Comparison of ENCODE assay signal across 15 mouse cellular contexts in the genomic region with DNA sequence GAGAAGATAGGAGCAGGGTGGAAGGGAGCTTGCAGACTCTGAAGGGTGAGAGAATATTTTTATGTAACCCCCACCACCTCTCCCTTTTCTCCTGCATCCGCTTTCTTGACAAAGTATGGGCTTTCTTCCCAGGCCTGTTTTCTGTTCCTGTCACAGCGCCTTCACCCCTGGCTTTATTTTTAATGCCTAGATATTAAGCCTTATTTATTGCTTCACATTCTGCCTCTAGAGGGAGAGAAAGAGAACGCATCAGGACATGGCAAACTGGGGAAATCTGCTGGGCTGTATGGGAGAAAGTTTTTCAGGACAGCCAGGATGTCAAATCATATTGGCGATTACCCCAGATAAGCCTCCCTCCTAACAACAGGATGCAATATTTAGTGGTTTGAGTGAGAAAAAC. TPM values are rescaled to one million over a fixed set of nuclear protein-coding genes. Genes with fewer than 3 reads are reported as not detected.
DNase-seq lines count a peak whose midpoint lies in the region; ATAC-seq and TF ChIP-seq lines count a peak whose summit lies in the region.
"Had no signal": no experiment of that assay in that cellular context is flagged by ENCODE, and none has a peak within 500 bp of the region (broad histone marks: within the 10 kb centered on the region; RNA-seq: fewer than 3 reads in every experiment).

No protein-coding gene starts in this region.

- TF ChIP-seq CTCF in lung, embryonic 14.5 days (IDR thresholded peaks at IDR 0.05; ENCODE audit: low read depth) = peak; percentile 47

- no peaks in the 10 kb centered on the region for H3K36me3 ChIP-seq in hindbrain, embryonic 12.5 days
- no peaks in the 10 kb centered on the region for H3K36me3 ChIP-seq in hindbrain, embryonic 14.5 days (replicated peaks; ENCODE audit: control insufficient read depth, insufficient read depth)
- H3K36me3 ChIP-seq in lung, embryonic 14.5 days (ENCODE audit: insufficient read depth) = no peaks in the 10 kb centered on the region
- H3K36me3 ChIP-seq: hindbrain, embryonic 15.5 days; neural tube, embryonic 13.5 days had no signal

- H3K9ac ChIP-seq in hindbrain, embryonic 12.5 days = no peak overlapping the region
- no peak overlapping the region for H3K9ac ChIP-seq in hindbrain, embryonic 14.5 days
- H3K9ac ChIP-seq in lung, embryonic 14.5 days = no peak overlapping the region
- H3K9ac ChIP-seq: hindbrain, embryonic 15.5 days; neural tube, embryonic 13.5 days had no signal

- 0 out of 2 replicates have a peak overlapping the region, but pooled peaks have one; percentile 4 for H3K27ac ChIP-seq in hindbrain, embryonic 12.5 days
- no peak overlapping the region for H3K27ac ChIP-seq in hindbrain, embryonic 14.5 days
- H3K27ac ChIP-seq in lung, embryonic 14.5 days (ENCODE audit: low read depth) = no peak overlapping the region
- H3K27ac ChIP-seq: hindbrain, embryonic 15.5 days; neural tube, embryonic 13.5 days had no signal

- no peak for DNase-seq in hindbrain, embryonic 14.5 days (ENCODE audit: low spot score)
- peak; percentile 66 for DNase-seq in lung, embryonic 14.5 days
- DNase-seq in lung, postnatal 10 days = no peak
- peak; percentile 18 for DNase-seq in brain, adult 2 months (ENCODE audit: low read depth, low spot score)
- DNase-seq in kidney, postnatal 10 days = peak; percentile 45
- DNase-seq in cerebellum, postnatal 10 days = no peak
- DNase-seq: adrenal gland, adult 8-10 months; layer of hippocampus, adult 9-11 months; liver; lung, postnatal 4 days; thymus, adult 18-20 months had no signal

- H3K4me2 ChIP-seq in hindbrain, embryonic 12.5 days (replicated peaks) = no peak overlapping the region
- H3K4me2 ChIP-seq in hindbrain, embryonic 14.5 days (replicated peaks) = no peak overlapping the region
- H3K4me2 ChIP-seq in lung, embryonic 14.5 days = no peak overlapping the region
- H3K4me2 ChIP-seq: hindbrain, embryonic 15.5 days; neural tube, embryonic 13.5 days had no signal

- no peaks in the 10 kb centered on the region for H3K9me3 ChIP-seq in hindbrain, embryonic 12.5 days (replicated peaks)
- H3K9me3 ChIP-seq in hindbrain, embryonic 14.5 days (ENCODE audit: control insufficient read depth, low read length) = no peaks in the 10 kb centered on the region
- no peaks in the 10 kb centered on the region for H3K9me3 ChIP-seq in lung, embryonic 14.5 days (ENCODE audit: low read depth, low read length)
- H3K9me3 ChIP-seq: hindbrain, embryonic 15.5 days; neural tube, embryonic 13.5 days had no signal

- WGBS in hindbrain, embryonic 12.5 days = 71% methylated on average over 4 of the region's 4 CpGs
- WGBS in hindbrain, embryonic 14.5 days = 54% methylated on average over 4 of the region's 4 CpGs
- WGBS in lung, embryonic 14.5 days = 33% methylated on average over 4 of the region's 4 CpGs

- no peak for ATAC-seq in hindbrain, embryonic 12.5 days (ENCODE audit: low FRiP score)
- ATAC-seq in hindbrain, embryonic 14.5 days (ENCODE audit: low FRiP score) = no peak
- 0 out of 2 replicates have a peak, but pooled peaks have one; percentile 43 for ATAC-seq in lung, embryonic 14.5 days (ENCODE audit: insufficient read depth)
- ATAC-seq: midbrain, embryonic 16.5 days had no signal

- H3K4me3 ChIP-seq in hindbrain, embryonic 12.5 days = no peak overlapping the region
- H3K4me3 ChIP-seq in hindbrain, embryonic 14.5 days (replicated peaks; ENCODE audit: low read length) = no peak overlapping the region
- H3K4me3 ChIP-seq in lung, embryonic 14.5 days (ENCODE audit: low read depth, low read length) = no peak overlapping the region
- H3K4me3 ChIP-seq: hindbrain, embryonic 15.5 days; neural tube, embryonic 13.5 days had no signal

- no peaks in the 10 kb centered on the region for H3K27me3 ChIP-seq in hindbrain, embryonic 12.5 days
- no peaks in the 10 kb centered on the region for H3K27me3 ChIP-seq in hindbrain, embryonic 14.5 days (ENCODE audit: control insufficient read depth, insufficient read depth, low read length)
- peaks cover 9% of the 10 kb centered on the region; the same call in 1 of the 2 replicates for H3K27me3 ChIP-seq in lung, embryonic 14.5 days (ENCODE audit: insufficient read depth, low read length)
- H3K27me3 ChIP-seq: hindbrain, embryonic 15.5 days; neural tube, embryonic 13.5 days had no signal

- peaks cover 45% of the 10 kb centered on the region for H3K4me1 ChIP-seq in hindbrain, embryonic 12.5 days
- H3K4me1 ChIP-seq in hindbrain, embryonic 14.5 days (replicated peaks; ENCODE audit: control insufficient read depth, insufficient read depth, low read length) = peaks cover 41% of the 10 kb centered on the region
- peaks cover 5% of the 10 kb centered on the region; the same call in 1 of the 2 replicates for H3K4me1 ChIP-seq in lung, embryonic 14.5 days (ENCODE audit: insufficient read depth)

RNA-seq across cellular contexts. Expression of a gene that starts 49.6 kb away (rescaled TPM):
- polyA plus RNA-seq in hindbrain, embryonic 12.5 days (2016; fragmentation: Nextera tagmentation; extraction: Ambion mirVana) = 111 and 122 TPM in 2 replicates
- polyA plus RNA-seq in hindbrain, embryonic 14.5 days (2014; fragmentation: Nextera tagmentation; extraction: Ambion mirVana) = 123 TPM in 2 replicates
- polyA plus RNA-seq in lung, embryonic 14.5 days (2014; fragmentation: Nextera tagmentation; extraction: Ambion mirVana) = 10.4 and 11.6 TPM in 2 replicates

Comparison
In these comparisons a context has a peak if more than half of its experiments do, and no peak if none do; other contexts are left out.
1. DNase-seq: peak in lung, embryonic 14.5 days (single experiment), brain, adult 2 months (single experiment) and kidney, postnatal 10 days (single experiment); none in hindbrain, embryonic 14.5 days (single experiment), lung, postnatal 10 days (single experiment) and cerebellum, postnatal 10 days (0 of 2).